Mouse (Mus musculus) heart, adult 8-10 months (tissue): Measurements from ENCODE around the gene Gse1. TPM values are rescaled to one million over a fixed set of nuclear protein-coding genes. Genes with fewer than 3 reads are reported as not detected.
A peak's percentile ranks its signal among the peaks of the same experiment; 100 is the strongest.

Experiments
- DNase-seq: peaks from one replicate; pipeline ENCODE4 v3.0.0; 2022; ENCODE audit warnings: low spot score
- total RNA-seq, 4 experiments: library from RNA; stranded (reverse); gene quantifications; 2 replicates each; pipeline ENCODE4 v1.2.4; 2022

Gene Gse1
- total RNA-seq, 4 experiments from 2014 or later = 18.9 to 29.1 (median 23.3) TPM

DNA sequence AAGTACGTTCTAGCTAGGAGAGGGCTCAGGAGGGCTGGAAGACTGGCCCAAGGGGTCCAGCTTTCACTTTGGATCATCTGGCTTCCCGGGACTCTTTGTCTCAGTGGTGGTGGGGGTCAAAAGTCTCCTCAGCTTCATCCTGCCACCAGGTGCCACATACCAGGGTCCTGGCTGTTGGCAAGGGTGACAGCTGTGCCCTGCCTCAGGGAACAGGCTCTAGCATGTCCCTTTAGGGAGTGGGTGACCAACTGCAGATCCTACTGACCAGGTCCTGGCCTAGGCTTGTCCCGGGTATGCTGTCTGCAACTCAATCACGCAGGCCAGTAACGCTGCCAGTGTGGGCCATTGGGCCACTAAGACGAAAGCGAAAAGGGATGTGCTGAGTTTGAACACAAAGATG, 15.7 kb upstream of the Gse1 start:
- DNase-seq = no peak

DNA sequence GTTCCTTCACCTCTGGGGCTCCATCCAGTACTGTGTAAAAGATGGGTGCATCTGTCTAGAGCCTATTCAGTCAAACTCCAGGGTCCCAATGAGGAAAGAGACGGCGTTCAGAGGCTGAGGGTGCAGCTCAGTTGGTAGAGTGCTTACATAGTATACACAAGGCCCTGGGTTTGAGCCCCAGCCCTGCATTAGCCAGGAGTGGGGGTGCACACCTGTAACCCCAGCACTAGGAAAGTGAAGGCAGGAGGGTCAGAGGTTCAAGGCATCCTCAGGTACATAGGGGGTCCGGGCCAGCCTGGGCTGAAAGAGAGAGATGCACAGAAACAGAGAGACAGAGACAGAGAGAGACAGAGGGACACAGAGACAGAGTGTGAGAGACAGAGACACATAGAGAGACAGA, 15.0 kb upstream of the Gse1 start:
- DNase-seq = no peak

DNA sequence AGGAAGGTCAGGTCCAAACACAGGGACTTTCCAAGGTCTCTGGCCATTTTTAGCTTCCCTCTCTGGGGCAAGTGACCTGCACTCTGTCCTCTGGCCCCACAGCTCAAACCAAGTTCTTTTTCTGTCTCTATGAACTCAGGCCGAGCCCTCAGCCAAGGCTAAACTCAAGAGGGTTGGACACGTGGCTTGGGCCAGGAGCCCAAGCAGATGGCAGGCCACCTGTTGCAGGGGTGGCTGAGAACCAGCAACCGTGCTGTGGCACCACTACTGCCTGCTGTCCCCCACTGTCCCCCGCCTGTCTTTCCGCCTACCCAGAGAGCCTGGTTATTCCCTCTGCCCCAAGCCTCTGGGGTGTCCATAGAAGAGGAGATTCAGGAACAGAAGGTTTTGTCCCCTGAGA, 14.3 kb upstream of the Gse1 start:
- peak; percentile 75 for DNase-seq

DNA sequence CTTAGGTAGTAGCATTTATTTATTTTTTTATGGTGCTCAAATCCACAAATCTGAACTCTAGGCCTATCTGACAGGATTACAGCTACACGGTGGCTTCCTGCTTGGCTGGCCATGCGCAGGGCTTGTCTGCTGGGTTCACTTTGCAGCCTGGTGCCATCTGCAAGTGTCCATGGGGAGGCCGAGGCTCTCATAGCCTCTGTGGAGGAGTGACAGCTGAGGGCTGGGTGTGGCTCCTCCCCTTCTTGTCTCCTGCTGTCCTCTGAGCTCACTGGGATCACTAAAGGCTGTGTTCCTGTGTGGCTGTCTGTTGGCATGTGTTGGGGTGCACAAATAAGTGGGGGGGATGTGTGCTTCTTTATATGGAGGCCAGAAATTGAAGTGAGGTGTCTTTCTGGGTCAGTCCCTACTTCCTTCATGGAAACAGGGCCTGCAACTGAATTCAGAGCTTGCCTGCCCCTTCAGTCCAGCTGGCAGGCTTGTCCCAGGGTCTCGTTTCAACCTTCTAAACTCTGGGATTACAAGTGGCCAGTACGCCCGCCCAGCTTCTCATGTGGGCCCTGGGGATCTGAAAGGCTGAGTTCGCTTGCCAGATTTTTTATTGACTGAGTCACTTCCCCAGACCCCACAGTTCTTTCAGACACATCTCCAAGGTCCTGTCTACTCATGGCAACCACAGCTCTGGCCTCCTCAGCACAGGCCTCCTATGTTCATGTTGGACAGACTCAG, 12.7 kb upstream of the Gse1 start:
- no peak for DNase-seq

GRCm38 (mm10) chr8:120216855-120217830, 11.1 kb upstream of the Gse1 start:
- no peak for DNase-seq

DNA sequence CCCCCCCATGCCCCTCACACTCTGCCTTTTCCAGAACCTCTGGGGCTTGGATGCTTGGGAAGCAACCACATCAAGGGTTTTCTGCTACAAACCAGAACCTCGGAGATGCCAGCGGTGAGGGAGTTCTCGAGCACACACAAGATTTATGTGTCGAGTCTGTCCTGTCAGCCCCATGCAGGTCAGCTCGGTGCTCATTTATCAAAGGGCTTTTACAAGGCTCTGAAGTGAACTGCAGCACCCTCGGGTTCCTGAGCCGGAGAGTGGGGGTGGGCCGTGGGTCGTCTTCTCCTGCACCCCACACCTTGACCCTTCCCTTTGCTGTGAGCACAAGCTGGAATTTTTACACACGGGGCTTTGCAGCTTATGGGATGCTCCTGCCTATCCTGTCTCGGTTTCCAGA, 5.7 kb upstream of the Gse1 start:
- DNase-seq = no peak

- no peak for DNase-seq
Observed at GRCm38 (mm10) chr8:120224521-120225420, 3.5 kb upstream of the Gse1 start.

- DNase-seq = no peak
Observed at GRCm38 (mm10) chr8:120225421-120226151, 2.7 kb upstream of the Gse1 start.

- no peak for DNase-seq
Observed at GRCm38 (mm10) chr8:120226700-120227577, 1.3 kb upstream of the Gse1 start.

GRCm38 (mm10) chr8:120227578-120227876, 729 bp upstream of the Gse1 start:
- no peak for DNase-seq

DNA sequence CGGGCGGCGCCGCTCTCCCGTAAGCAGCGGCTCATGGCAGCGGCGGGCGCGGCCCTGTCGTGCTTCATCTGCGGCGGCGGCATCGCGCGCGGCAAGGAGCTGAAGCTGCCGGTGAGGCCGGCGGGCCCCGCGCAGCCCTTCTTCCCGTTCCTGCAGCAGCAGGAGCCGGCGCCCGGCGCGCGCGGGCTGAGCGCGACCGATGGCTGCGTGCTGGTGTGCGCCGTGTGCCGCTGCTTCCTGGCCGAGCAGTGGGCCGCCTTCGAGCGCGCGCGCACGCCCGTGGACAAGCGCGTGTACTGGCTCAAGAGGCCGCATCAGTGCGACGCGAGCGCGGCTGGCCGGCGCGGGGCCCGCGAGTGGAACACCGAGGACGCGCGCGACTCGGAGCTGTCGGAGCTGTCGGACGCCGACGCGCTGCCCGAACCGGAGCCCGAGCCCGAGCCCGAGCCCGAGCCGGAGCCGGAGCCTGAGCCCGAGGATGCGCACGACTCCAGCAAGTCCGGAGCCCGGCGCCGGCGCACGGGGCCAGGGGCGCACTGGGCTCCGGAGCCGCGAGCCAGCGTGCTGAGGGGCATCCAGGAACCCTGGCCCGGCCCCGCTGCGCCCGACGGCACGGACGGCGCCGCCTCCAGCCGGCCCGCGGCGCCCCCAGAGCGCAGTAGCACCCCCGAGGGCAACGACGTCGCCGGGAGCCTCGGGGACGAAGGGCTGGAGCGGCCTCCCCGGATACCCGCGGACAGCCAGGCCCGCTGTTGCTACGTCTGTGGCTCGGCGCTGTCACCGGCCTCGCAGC, 721 bp downstream of the Gse1 start:
- DNase-seq = no peak

GRCm38 (mm10) chr8:120229574-120229916, 1.3 kb downstream of the Gse1 start:
- DNase-seq = no peak

- no peak for DNase-seq
Observed at GRCm38 (mm10) chr8:120230081-120230480, 1.8 kb downstream of the Gse1 start.

- DNase-seq = no peak
Observed at GRCm38 (mm10) chr8:120230715-120231614, 2.7 kb downstream of the Gse1 start.

DNA sequence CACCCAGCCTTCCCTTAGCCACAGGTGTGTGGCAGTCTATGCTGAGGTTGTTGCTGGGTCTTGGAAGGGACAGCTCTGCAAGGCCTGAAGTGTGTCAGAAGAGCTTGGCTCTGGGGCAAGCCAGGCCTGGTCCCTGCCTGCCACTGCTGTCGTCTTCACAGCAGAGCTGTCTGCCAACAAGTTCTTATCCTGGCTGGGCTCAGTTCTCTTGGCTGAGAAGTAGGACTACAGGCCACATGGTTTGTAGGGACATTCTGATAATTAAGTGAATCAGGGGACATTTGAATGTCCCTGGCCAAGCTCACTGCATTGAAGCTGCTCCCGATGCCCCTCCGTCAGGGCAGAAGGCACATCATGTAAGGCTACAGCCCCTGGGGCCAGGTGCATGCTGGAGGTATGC, 3.6 kb downstream of the Gse1 start:
- no peak for DNase-seq

GRCm38 (mm10) chr8:120232398-120232797, 4.1 kb downstream of the Gse1 start:
- DNase-seq = no peak

DNA sequence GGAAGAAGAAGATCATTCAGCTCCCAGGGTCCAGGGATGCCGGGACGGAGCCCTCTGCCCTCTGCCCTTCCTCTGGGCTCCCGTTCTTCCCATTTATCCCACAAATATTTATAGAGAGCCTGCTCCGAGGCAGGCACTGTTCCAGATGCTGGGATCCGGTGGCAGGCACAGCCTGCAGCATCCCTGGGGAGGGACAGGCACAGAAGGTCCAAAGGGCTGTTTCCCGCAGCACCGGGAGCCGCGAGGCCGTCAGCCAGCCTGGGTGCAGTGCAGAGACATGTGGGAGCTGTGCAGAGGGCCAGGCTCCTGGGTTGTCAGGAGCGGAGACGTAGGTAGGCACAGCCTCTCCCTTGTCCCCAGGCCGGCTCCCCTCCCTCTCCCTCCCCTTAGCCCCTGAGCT, 4.7 kb downstream of the Gse1 start:
- no peak for DNase-seq

GRCm38 (mm10) chr8:120234457-120234856, 6.2 kb downstream of the Gse1 start:
- DNase-seq = no peak

DNA sequence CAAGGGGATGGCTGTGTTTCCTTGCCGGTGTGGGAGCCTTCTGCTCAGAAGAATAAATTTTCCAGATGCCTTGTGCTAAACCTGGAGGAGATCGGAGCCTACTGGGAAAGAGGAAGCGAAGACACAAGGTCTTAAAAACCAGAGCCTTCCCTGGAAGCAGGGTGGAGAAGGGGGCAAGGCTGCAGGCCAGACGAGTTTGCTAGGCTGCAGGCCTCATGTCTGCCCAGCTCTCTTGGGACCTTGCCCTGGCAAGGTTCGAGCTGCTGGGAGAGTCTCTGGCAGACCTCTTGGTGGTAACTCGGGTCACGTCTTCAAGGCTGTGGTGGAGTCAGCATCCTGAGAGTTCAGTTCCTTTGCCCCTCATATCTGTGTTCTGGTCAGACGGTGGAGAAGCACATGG, 6.6 kb downstream of the Gse1 start:
- no peak for DNase-seq
